Mouse (Mus musculus) kidney, adult 2 months (tissue): ENCODE data around the gene Emc8. TPM values are rescaled to one million over a fixed set of nuclear protein-coding genes. Genes with fewer than 3 reads are reported as not detected.

Source experiments
- DNase-seq: peaks from one replicate; pipeline ENCODE4 v3.0.0; 2021
- H3K27ac ChIP-seq: fragments of 200-500 bp; 2 replicates; pipeline ENCODE4 v1.5.1; 2012; ENCODE audit warnings: low read depth, low read length, control low read depth, inconsistent platforms; ENCODE audit not compliant: insufficient read depth
- H3K27me3 ChIP-seq: fragments of 200-500 bp; replicated peaks from 2 replicates; pipeline ENCODE4 v1.6.1; 2012; ENCODE audit warnings: mild to moderate bottlenecking, moderate library complexity, low read length, inconsistent platforms; ENCODE audit not compliant: control insufficient read depth, insufficient read depth
- H3K36me3 ChIP-seq: fragments of 200-500 bp; 2 replicates; pipeline ENCODE4 v1.6.1; 2012; ENCODE audit warnings: mild to moderate bottlenecking, moderate library complexity, low read length, inconsistent platforms; ENCODE audit not compliant: control insufficient read depth, insufficient read depth
- H3K4me1 ChIP-seq: fragments of 200-500 bp; 2 replicates; pipeline ENCODE4 v1.6.1; 2011; ENCODE audit warnings: low read length; ENCODE audit not compliant: control insufficient read depth, insufficient read depth
- H3K4me3 ChIP-seq: fragments of 200-500 bp; 2 replicates; pipeline ENCODE4 v1.5.1; 2011; ENCODE audit warnings: mild to moderate bottlenecking, low read depth, low read length, control low read depth; ENCODE audit not compliant: insufficient read depth
- CTCF ChIP-seq: fragments of 200-500 bp; conservative IDR thresholded peaks from 2 replicates; pipeline ENCODE4 v1.5.1; 2011; ENCODE audit warnings: low read depth, mild to moderate bottlenecking, control low read depth, low read length, moderate library complexity, mixed read lengths; ENCODE audit not compliant: insufficient read depth, insufficient read length
- POLR2A ChIP-seq: fragments of 200-500 bp; IDR thresholded peaks from one replicate; pipeline ENCODE4 v1.6.1; 2011; ENCODE audit warnings: low read depth, low read length, control low read depth
- WGBS: fragments of 180-500 bp; shearing (Covaris S2); methylation state at CpG from one replicate; pipeline ENCODE4 v1.1.7; 2018; 5-methylcytosine and 5-hydroxymethylcytosine counted together
- polyA plus RNA-seq: library from polyadenylated mRNA; depleted of rRNA; stranded (reverse); fragments of >200 nt; gene quantifications from 2 replicates; pipeline ENCODE4 v1.2.3, GENCODE M21; 2012

Emc8 gene
- polyA plus RNA-seq, 1 experiment, result 67.0 TPM

DNA sequence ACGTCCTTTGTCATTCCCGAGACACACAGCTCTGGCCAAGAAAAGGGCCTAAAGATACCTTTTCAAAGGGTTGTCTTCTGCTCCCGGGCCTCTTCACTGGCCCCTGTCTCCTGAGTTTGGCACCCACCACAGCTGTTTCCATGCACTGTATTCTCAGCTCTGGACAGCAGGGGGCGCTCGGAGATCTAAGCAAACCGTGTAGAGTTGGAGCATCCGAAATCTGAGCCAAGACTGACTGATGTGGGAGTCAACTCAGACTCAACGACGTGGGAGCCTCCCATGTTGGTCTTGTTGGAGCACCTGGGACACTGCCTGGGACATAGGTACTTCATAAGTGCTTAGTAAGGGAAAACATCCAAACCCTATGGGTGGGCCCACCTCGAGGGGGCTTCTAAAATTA lies 10.1 kb upstream of the Emc8 start:
- Histone ChIP-seq H3K27me3 (no peaks in the 10 kb centered on the region), H3K4me3 (no peak overlapping the region), H3K27ac (no peak overlapping the region), H3K4me1 (no peaks in the 10 kb centered on the region), H3K36me3 (no peaks in the 10 kb centered on the region)
- 11% methylated on average over 10 of the region's 10 CpGs for WGBS
- peak; percentile 85 for DNase-seq
- TF ChIP-seq POLR2A, result no peak
- peak; percentile 91 for TF ChIP-seq CTCF

- H3K36me3 ChIP-seq, result peaks cover 2% of the 10 kb centered on the region
Measured at GRCm38 (mm10) chr8:120675718-120676117, 7.3 kb upstream of the Emc8 start.

DNA sequence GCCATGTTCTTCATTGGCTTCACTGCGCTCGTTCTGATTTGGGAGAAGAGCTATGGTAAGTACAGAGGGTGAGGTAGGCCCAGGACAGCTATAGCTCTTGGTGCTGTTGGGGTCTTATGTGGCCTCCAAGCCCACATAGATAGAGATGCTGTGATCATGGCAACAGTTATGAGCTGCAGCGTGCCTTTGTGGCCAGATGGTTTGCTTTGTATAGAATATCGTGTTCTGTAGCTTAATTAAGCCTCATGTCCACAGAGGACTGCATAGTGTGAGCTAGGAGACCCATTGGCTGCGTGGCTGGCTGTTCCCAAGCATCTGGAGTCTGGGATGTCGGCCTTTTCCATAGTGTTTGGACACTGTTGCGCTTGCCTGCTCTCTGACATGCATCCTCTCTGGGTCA lies 4.9 kb upstream of the Emc8 start:
- no peak for DNase-seq
- Histone ChIP-seq H3K36me3 (peaks cover 3% of the 10 kb centered on the region), H3K27ac (no peak overlapping the region), H3K4me3 (no peak overlapping the region), H3K27me3 (no peaks in the 10 kb centered on the region), H3K4me1 (peaks cover 11% of the 10 kb centered on the region)
- TF ChIP-seq POLR2A, result no peak
- TF ChIP-seq CTCF, result no peak
- WGBS, result 91% methylated on average over 7 of the region's 7 CpGs

More at GRCm38 (mm10) chr8:120675718-120676117, 7.3 kb upstream of the Emc8 start:
- TF ChIP-seq POLR2A (no peak), CTCF (no peak; the same call in 1 of the 2 replicates)
- H3K27me3 ChIP-seq, result no peaks in the 10 kb centered on the region
- peaks cover 6% of the 10 kb centered on the region for H3K4me1 ChIP-seq
- H3K4me3 ChIP-seq, result no peak overlapping the region
- no peak overlapping the region for H3K27ac ChIP-seq
- 73% methylated on average over 8 of the region's 8 CpGs for WGBS
- no peak for DNase-seq

- Histone ChIP-seq H3K36me3 (peaks cover 3% of the 10 kb centered on the region), H3K27ac (no peak overlapping the region)
- WGBS, result 85% methylated on average over 16 of the region's 16 CpGs
Measured at GRCm38 (mm10) chr8:120672626-120673229, 4.4 kb upstream of the Emc8 start.

DNA sequence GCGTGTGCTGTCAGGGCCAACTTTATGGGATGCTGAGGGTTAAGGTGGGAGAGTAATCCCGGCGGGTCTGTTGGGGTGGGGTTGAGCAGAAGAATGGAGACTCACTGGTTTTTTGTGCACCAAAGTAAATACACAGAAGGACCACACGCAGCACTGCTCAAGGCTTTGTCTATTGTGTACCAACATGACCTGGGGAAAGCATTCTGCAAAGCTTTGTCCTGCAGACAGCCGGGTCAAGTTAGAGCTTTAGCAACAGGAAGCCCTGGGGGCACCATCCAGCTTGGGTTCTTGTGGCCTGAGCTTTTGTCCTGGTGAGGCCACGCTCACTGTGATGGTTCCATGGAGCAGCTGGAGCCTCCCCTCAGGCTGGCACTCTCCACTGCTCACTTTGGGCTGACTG lies 3.4 kb upstream of the Emc8 start:
- DNase-seq, result no peak
- Histone ChIP-seq H3K4me3 (no peak overlapping the region), H3K36me3 (peaks cover 3% of the 10 kb centered on the region), H3K4me1 (peaks cover 14% of the 10 kb centered on the region), H3K27me3 (no peaks in the 10 kb centered on the region), H3K27ac (no peak overlapping the region)
- 59% methylated on average over 6 of the region's 6 CpGs for WGBS
- TF ChIP-seq POLR2A, result no peak
- no peak for TF ChIP-seq CTCF

More at GRCm38 (mm10) chr8:120672626-120673229, 4.4 kb upstream of the Emc8 start:
- H3K4me3 ChIP-seq, result no peak overlapping the region
- TF ChIP-seq POLR2A (no peak), CTCF (no peak)
- peaks cover 11% of the 10 kb centered on the region for H3K4me1 ChIP-seq
- DNase-seq, result no peak
- H3K27me3 ChIP-seq, result no peaks in the 10 kb centered on the region

GRCm38 (mm10) chr8:120667561-120668373 lies 606 bp downstream of the Emc8 start, which contains the start of the genes Gm27021 and Cox4i1:
Gene Gm27021, minus strand, starts transcription at chr8:120668079.
Gene Cox4i1, plus strand, starts transcription at chr8:120668222.
- Histone ChIP-seq H3K4me3 (peak within 1 kb of the TSS; percentile 83), H3K4me1 (peaks cover 30% of the 10 kb centered on the region), H3K27me3 (no peaks in the 10 kb centered on the region), H3K27ac (peak within 1 kb of the TSS; percentile 87), H3K36me3 (peaks cover 3% of the 10 kb centered on the region)
- TF ChIP-seq CTCF (no peak), POLR2A (peak; percentile 76)
- peak; percentile 96 for DNase-seq
- WGBS, result under 1% methylated on average over 105 of the region's 105 CpGs

DNA sequence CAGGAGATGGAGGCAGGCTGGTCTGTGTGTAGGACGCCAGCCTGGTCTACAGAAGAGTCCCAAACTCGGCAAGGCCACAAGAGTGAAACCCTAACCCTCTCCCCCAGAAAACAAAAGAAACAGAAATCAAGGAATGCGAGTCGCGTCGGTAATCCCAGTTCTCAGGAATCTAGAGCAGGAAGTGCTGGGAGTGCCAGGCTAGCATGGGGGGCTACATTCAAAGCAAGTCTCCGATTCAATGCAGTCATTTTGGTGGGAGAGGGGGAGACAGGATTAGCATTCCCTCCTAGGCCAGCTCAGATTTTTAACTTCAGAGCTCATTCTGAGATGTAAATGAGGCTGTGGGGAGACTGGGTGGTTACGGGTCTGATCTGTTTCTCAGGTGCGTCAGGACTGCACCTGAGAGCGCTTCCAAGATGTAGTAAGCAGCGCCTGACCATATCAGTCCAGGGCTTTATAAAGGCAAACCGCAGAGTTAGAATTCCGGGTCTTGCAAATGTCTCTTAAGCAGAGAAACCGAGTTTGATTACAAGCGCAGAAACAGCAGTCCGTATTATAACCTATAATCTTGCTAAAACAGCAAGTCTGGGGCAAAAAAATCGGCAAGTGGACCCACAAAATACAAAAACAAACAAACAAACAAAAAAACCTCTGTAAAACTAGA lies 1.4 kb downstream of the Emc8 start:
- peak overlapping the region; percentile 83 for H3K4me3 ChIP-seq
- H3K27me3 ChIP-seq, result no peaks in the 10 kb centered on the region
- DNase-seq, result no peak
- WGBS, result 5% methylated on average over 17 of the region's 17 CpGs
- H3K36me3 ChIP-seq, result peaks cover 3% of the 10 kb centered on the region
- H3K27ac ChIP-seq, result no peak overlapping the region
- peaks cover 30% of the 10 kb centered on the region for H3K4me1 ChIP-seq
- TF ChIP-seq CTCF (no peak), POLR2A (no peak)
